Mouse (Mus musculus) stomach, postnatal 0 days (tissue): Measurements from ENCODE around the gene Sgsm2. TPM values are rescaled to one million over a fixed set of nuclear protein-coding genes. Genes with fewer than 3 reads are reported as not detected.

Experiments
- ATAC-seq: fragments of 200-750 bp; cut with Nextera tagmentation; 2 replicates; pipeline ENCODE4 v1.8.0; 2017; ENCODE audit not compliant: low FRiP score, low TSS enrichment
- DNase-seq: peaks from one replicate; pipeline ENCODE4 v3.0.0-alpha.2; 2016; ENCODE audit warnings: low spot score
- H3K27ac ChIP-seq: fragments of 300-500 bp; sonication (generic); replicated peaks from 2 replicates; pipeline ENCODE4 v1.5.1; 2014; ENCODE audit warnings: mild to moderate bottlenecking, control low read depth
- H3K27me3 ChIP-seq: fragments of 300-500 bp; sonication (generic); 2 replicates; pipeline ENCODE4 v1.6.1; 2014; ENCODE audit warnings: low read length; ENCODE audit not compliant: control insufficient read depth, insufficient read depth
- H3K36me3 ChIP-seq: fragments of 300-500 bp; sonication (generic); 2 replicates; pipeline ENCODE4 v1.6.1; 2014; ENCODE audit warnings: low read length, mixed read lengths; ENCODE audit not compliant: control insufficient read depth, insufficient read depth
- H3K4me1 ChIP-seq: fragments of 300-500 bp; sonication (generic); replicated peaks from 2 replicates; pipeline ENCODE4 v1.6.1; 2014; ENCODE audit warnings: antibody characterized with exemption; ENCODE audit not compliant: control insufficient read depth, insufficient read depth
- H3K4me2 ChIP-seq: fragments of 300-500 bp; sonication (generic); replicated peaks from 2 replicates; pipeline ENCODE4 v1.6.1; 2014; ENCODE audit warnings: low read depth, mild to moderate bottlenecking, control low read depth, moderate library complexity
- H3K4me3 ChIP-seq: fragments of 300-500 bp; sonication (generic); 2 replicates; pipeline ENCODE4 v1.5.1; 2014; ENCODE audit warnings: low read depth, low read length, control low read depth
- H3K9ac ChIP-seq: fragments of 300-500 bp; sonication (generic); 2 replicates; pipeline ENCODE4 v1.6.1; 2014; ENCODE audit warnings: mild to moderate bottlenecking, low read length, control low read depth, mixed read lengths
- H3K9me3 ChIP-seq: fragments of 300-500 bp; sonication (generic); 2 replicates; pipeline ENCODE4 v1.6.1; 2016; ENCODE audit warnings: low read length; ENCODE audit not compliant: control insufficient read depth
- CTCF ChIP-seq: IDR thresholded peaks from 2 replicates; pipeline ENCODE4 v1.5.1; 2016; ENCODE audit warnings: antibody characterized with exemption, low read depth, mild to moderate bottlenecking, moderate library complexity
- EP300 ChIP-seq: optimal IDR thresholded peaks from 2 replicates; pipeline ENCODE3; 2016; ENCODE audit warnings: antibody characterized with exemption
- WGBS: fragments of 180-500 bp; shearing (Covaris S2); extraction: QIAGEN DNeasy Blood & Tissue Kit; methylation state at CpG from one replicate; pipeline ENCODE4 v1.1.7; 2014; 5-methylcytosine and 5-hydroxymethylcytosine counted together
- polyA plus RNA-seq: library from polyadenylated mRNA; unstranded; fragments of >200 nt; fragmentation: Nextera tagmentation; extraction: Ambion mirVana; gene quantifications from 2 replicates; pipeline ENCODE4 v1.2.1, GENCODE M21; 2015

The Sgsm2 gene
- polyA plus RNA-seq, 1 experiment from 2014 or later: 3.4 TPM

GRCm38 (mm10) chr11:74926388-74927005 is 29.6 kb upstream of the Sgsm2 start:
- ATAC-seq (peak; percentile 38), DNase-seq (peak; percentile 69)
- Histone ChIP-seq H3K4me2 (peak overlapping the region; percentile 66), H3K27me3 (no peaks in the 10 kb centered on the region), H3K4me3 (peak overlapping the region; percentile 93), H3K27ac (peak overlapping the region; percentile 98), H3K36me3 (0 out of 2 replicates have a peak, but pooled peaks cover 2% of the 10 kb centered on the region), H3K9ac (peak overlapping the region; percentile 93), H3K9me3 (no peaks in the 10 kb centered on the region), H3K4me1 (no peaks in the 10 kb centered on the region)
- 4% methylated on average over 11 of the region's 11 CpGs for WGBS
- no peak for TF ChIP-seq CTCF
- TF ChIP-seq EP300: no peak

GRCm38 (mm10) chr11:74925577-74926387 is 28.9 kb upstream of the Sgsm2 start, which contains the start of the genes Smg6 and Srr:
TSS of gene Smg6 (plus strand) at chr11:74925823.
TSS of gene Srr (minus strand) at chr11:74925948.
- DNase-seq (peak; percentile 99), ATAC-seq (peak; percentile 93)
- Histone ChIP-seq H3K4me2 (peak within 1 kb of the TSS; percentile 66), H3K4me1 (no peaks in the 10 kb centered on the region), H3K27me3 (no peaks in the 10 kb centered on the region), H3K36me3 (0 out of 2 replicates have a peak, but pooled peaks cover 2% of the 10 kb centered on the region), H3K9ac (peak within 1 kb of the TSS; percentile 93), H3K27ac (peak within 1 kb of the TSS; percentile 98), H3K9me3 (no peaks in the 10 kb centered on the region), H3K4me3 (peak within 1 kb of the TSS; percentile 93)
- TF ChIP-seq EP300 (no peak), CTCF (no peak; the same call in 1 of the 2 replicates)
- under 1% methylated on average over 72 of the region's 88 CpGs for WGBS

- WGBS: 61% methylated on average over 4 of the region's 4 CpGs
- peaks cover 2% of the 10 kb centered on the region; the same call in 1 of the 2 replicates for H3K36me3 ChIP-seq
- TF ChIP-seq EP300 (no peak), CTCF (peak; percentile 67)
- no peak overlapping the region for H3K27ac ChIP-seq
- H3K27me3 ChIP-seq: no peaks in the 10 kb centered on the region
- H3K4me1 ChIP-seq: no peaks in the 10 kb centered on the region
- DNase-seq: peak; percentile 59
- no peak overlapping the region for H3K4me3 ChIP-seq
- no peak for ATAC-seq
- no peak overlapping the region for H3K4me2 ChIP-seq
- H3K9ac ChIP-seq: no peak overlapping the region
- no peaks in the 10 kb centered on the region for H3K9me3 ChIP-seq
Observed at GRCm38 (mm10) chr11:74924149-74924548, 27.3 kb upstream of the Sgsm2 start.

GRCm38 (mm10) chr11:74919249-74919648 is 22.4 kb upstream of the Sgsm2 start:
- ATAC-seq (no peak), DNase-seq (no peak)
- Histone ChIP-seq H3K27ac (no peak overlapping the region), H3K4me2 (no peak overlapping the region), H3K4me3 (no peak overlapping the region), H3K9ac (no peak overlapping the region), H3K9me3 (no peaks in the 10 kb centered on the region), H3K27me3 (no peaks in the 10 kb centered on the region), H3K4me1 (no peaks in the 10 kb centered on the region; the same call in 1 of the 2 replicates), H3K36me3 (peaks cover 4% of the 10 kb centered on the region; the same call in 1 of the 2 replicates)
- WGBS: 70% methylated on average over 6 of the region's 6 CpGs
- TF ChIP-seq CTCF (no peak), EP300 (no peak)

GRCm38 (mm10) chr11:74912492-74912891 is 15.6 kb upstream of the Sgsm2 start:
- Histone ChIP-seq H3K27me3 (no peaks in the 10 kb centered on the region), H3K9me3 (no peaks in the 10 kb centered on the region), H3K4me2 (no peak overlapping the region), H3K4me1 (no peaks in the 10 kb centered on the region; the same call in 1 of the 2 replicates), H3K4me3 (no peak overlapping the region), H3K9ac (no peak overlapping the region), H3K36me3 (peaks cover 14% of the 10 kb centered on the region; the same call in 1 of the 2 replicates), H3K27ac (no peak overlapping the region)
- no peak for TF ChIP-seq EP300
- TF ChIP-seq CTCF: no peak
- WGBS: 62% methylated on average over 3 of the region's 3 CpGs
- DNase-seq: no peak
- no peak for ATAC-seq
